Mouse (Mus musculus) cortical plate, adult 2 months (tissue): ENCODE data around the gene Cacnb4.

Source experiments
- CTCF ChIP-seq: fragments of 200-500 bp; IDR thresholded peaks from 2 replicates; pipeline ENCODE4 v1.5.1; 2011; ENCODE audit warnings: mild to moderate bottlenecking, control low read depth, low read length; ENCODE audit not compliant: insufficient read depth; ENCODE audit errors: extremely low read depth
- POLR2A ChIP-seq: fragments of 200-500 bp; IDR thresholded peaks from 2 replicates; pipeline ENCODE4 v1.6.1; 2011; ENCODE audit warnings: mild to moderate bottlenecking, low read length, control low read depth; ENCODE audit not compliant: insufficient read depth; ENCODE audit errors: extremely low read depth

DNA sequence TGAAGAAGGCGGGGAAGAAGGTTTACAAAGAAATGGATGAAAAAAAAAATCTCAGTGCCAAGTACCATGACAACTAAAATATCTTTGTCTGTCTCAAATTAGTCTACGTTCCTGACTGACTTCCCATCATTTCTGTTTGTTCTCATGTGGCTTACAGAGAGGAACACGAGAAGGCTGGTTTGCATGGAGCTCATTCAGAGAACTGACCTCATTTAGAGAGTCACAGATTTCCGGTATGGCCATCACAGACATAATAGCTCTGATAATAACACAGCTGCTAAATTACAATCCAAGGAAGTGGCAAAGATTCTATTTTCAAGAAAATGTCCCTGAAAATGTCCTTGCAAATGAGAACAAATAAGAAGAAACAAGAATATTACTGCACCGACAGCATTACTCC, 142.9 kb downstream of the Cacnb4 start:
- TF ChIP-seq POLR2A (no peak), CTCF (no peak)
